ENCODE assay signal across 10 mouse cellular contexts in genomic region chr7:144081963-144082362, GRCm38 (mm10).
DNase-seq lines count a peak whose midpoint lies in the region; ATAC-seq lines count a peak whose summit lies in the region.
"Had no signal": no experiment of that assay in that cellular context is flagged by ENCODE, and none has a peak within 500 bp of the region (broad histone marks: within the 10 kb centered on the region; RNA-seq: fewer than 3 reads in every experiment).

No protein-coding gene starts in this region.

- no peaks in the 10 kb centered on the region; the same call in 1 of the 2 replicates for H3K9me3 ChIP-seq in hindbrain, embryonic 13.5 days
- no peaks in the 10 kb centered on the region for H3K9me3 ChIP-seq in hindbrain, embryonic 11.5 days (ENCODE audit: control insufficient read depth, low read length)
- no peaks in the 10 kb centered on the region for H3K9me3 ChIP-seq in lung, embryonic 16.5 days (ENCODE audit: control insufficient read depth, low read length)

- H3K9ac ChIP-seq in hindbrain, embryonic 13.5 days, result no peak overlapping the region
- no peak overlapping the region for H3K9ac ChIP-seq in hindbrain, embryonic 11.5 days (ENCODE audit: low read depth, low read length)
- no peak overlapping the region for H3K9ac ChIP-seq in lung, embryonic 16.5 days (ENCODE audit: low read length)
- H3K9ac ChIP-seq: neural tube, embryonic 12.5 days had no signal

- no peak overlapping the region for H3K4me3 ChIP-seq in hindbrain, embryonic 13.5 days
- no peak overlapping the region for H3K4me3 ChIP-seq in hindbrain, embryonic 11.5 days (ENCODE audit: low read depth, low read length)
- no peak overlapping the region for H3K4me3 ChIP-seq in lung, embryonic 16.5 days (ENCODE audit: low read length)
- H3K4me3 ChIP-seq: erythroblast, embryonic 14.5 days; neural tube, embryonic 12.5 days had no signal

- peaks cover 6% of the 10 kb centered on the region for H3K4me1 ChIP-seq in hindbrain, embryonic 13.5 days (replicated peaks)
- H3K4me1 ChIP-seq in hindbrain, embryonic 11.5 days (replicated peaks; ENCODE audit: control insufficient read depth, insufficient read depth, low read length), result no peaks in the 10 kb centered on the region
- H3K4me1 ChIP-seq in lung, embryonic 16.5 days (replicated peaks; ENCODE audit: control insufficient read depth, insufficient read depth, low read length), result no peaks in the 10 kb centered on the region

- 64% methylated on average over 2 of the region's 2 CpGs for WGBS in hindbrain, embryonic 13.5 days
- 92% methylated on average over 2 of the region's 2 CpGs for WGBS in hindbrain, embryonic 11.5 days
- WGBS in lung, embryonic 16.5 days, result 75% methylated on average over 2 of the region's 2 CpGs

- H3K27me3 ChIP-seq in hindbrain, embryonic 13.5 days, result no peaks in the 10 kb centered on the region
- no peaks in the 10 kb centered on the region for H3K27me3 ChIP-seq in hindbrain, embryonic 11.5 days (ENCODE audit: control insufficient read depth, insufficient read depth, low read length)
- H3K27me3 ChIP-seq in lung, embryonic 16.5 days (ENCODE audit: control insufficient read depth, insufficient read depth, low read depth, low read length), result no peaks in the 10 kb centered on the region
- H3K27me3 ChIP-seq: neural tube, embryonic 12.5 days had no signal

- no peak overlapping the region for H3K27ac ChIP-seq in hindbrain, embryonic 13.5 days
- H3K27ac ChIP-seq in hindbrain, embryonic 11.5 days (ENCODE audit: low read depth, low read length), result no peak overlapping the region
- no peak overlapping the region for H3K27ac ChIP-seq in lung, embryonic 16.5 days (ENCODE audit: low read length)
- H3K27ac ChIP-seq: neural tube, embryonic 12.5 days had no signal

- H3K4me2 ChIP-seq in hindbrain, embryonic 13.5 days, result no peak overlapping the region
- H3K4me2 ChIP-seq in hindbrain, embryonic 11.5 days (replicated peaks; ENCODE audit: low read depth, low read length), result no peak overlapping the region
- no peak overlapping the region for H3K4me2 ChIP-seq in lung, embryonic 16.5 days (ENCODE audit: low read depth, low read length)
- H3K4me2 ChIP-seq: neural tube, embryonic 12.5 days had no signal

- no peaks in the 10 kb centered on the region for H3K36me3 ChIP-seq in hindbrain, embryonic 13.5 days
- H3K36me3 ChIP-seq in hindbrain, embryonic 11.5 days (ENCODE audit: control insufficient read depth, insufficient read depth, low read length), result no peaks in the 10 kb centered on the region
- no peaks in the 10 kb centered on the region for H3K36me3 ChIP-seq in lung, embryonic 16.5 days (ENCODE audit: control insufficient read depth, insufficient read depth, low read length)
- H3K36me3 ChIP-seq: neural tube, embryonic 12.5 days had no signal

- peak; percentile 28; the same call in 1 of the 2 replicates for ATAC-seq in hindbrain, embryonic 13.5 days (ENCODE audit: low FRiP score)
- ATAC-seq in hindbrain, embryonic 11.5 days (ENCODE audit: low FRiP score), result no peak
- ATAC-seq in lung, embryonic 16.5 days (ENCODE audit: low read depth), result 0 out of 2 replicates have a peak, but pooled peaks have one; percentile 23
- ATAC-seq in megakaryocyte progenitor cell, adult 5-6 weeks (replicated peaks; ENCODE audit: poor library complexity), result peak; percentile 34; the same call in 1 of the 2 replicates

- no peak for DNase-seq in hindbrain, embryonic 11.5 days (ENCODE audit: low spot score)
- no peak for DNase-seq in lung, postnatal 25 days (ENCODE audit: low spot score)
- DNase-seq in cerebellum, postnatal 25 days, result peak; percentile 16 to 43
- no peak for DNase-seq in frontal cortex, postnatal 36 days (ENCODE audit: low spot score in 2 of 2)
- DNase-seq: gastrocnemius, postnatal 25 days had no signal

Comparison
In these comparisons a context has a peak if more than half of its experiments do, and no peak if none do; other contexts are left out.
1. DNase-seq: peak in cerebellum, postnatal 25 days (2 of 2); none in hindbrain, embryonic 11.5 days (single experiment), lung, postnatal 25 days (single experiment) and frontal cortex, postnatal 36 days (0 of 2).